ENCODE assay signal across 12 mouse cellular contexts in genomic region chr5:147305856-147306637, GRCm38 (mm10). TPM values are rescaled to one million over a fixed set of nuclear protein-coding genes. Genes with fewer than 3 reads are reported as not detected.
DNase-seq lines count a peak whose midpoint lies in the region; ATAC-seq and TF ChIP-seq lines count a peak whose summit lies in the region.
"Had no signal": no experiment of that assay in that cellular context is flagged by ENCODE, and none has a peak within 500 bp of the region (broad histone marks: within the 10 kb centered on the region; RNA-seq: fewer than 3 reads in every experiment).

No protein-coding gene starts in this region.

- no peak overlapping the region for H3K9ac ChIP-seq in liver, embryonic 11.5 days (ENCODE audit: low read depth, low read length)
- no peak overlapping the region for H3K9ac ChIP-seq in embryonic facial prominence, embryonic 12.5 days
- peak overlapping the region; percentile 94 for H3K9ac ChIP-seq in intestine, postnatal 0 days (ENCODE audit: low read depth, low read length)
- H3K9ac ChIP-seq in neural tube, embryonic 14.5 days (replicated peaks; ENCODE audit: low read depth, low read length): no peak overlapping the region

- no peaks in the 10 kb centered on the region for H3K36me3 ChIP-seq in liver, embryonic 11.5 days (ENCODE audit: control insufficient read depth, insufficient read depth, low read length)
- no peaks in the 10 kb centered on the region for H3K36me3 ChIP-seq in embryonic facial prominence, embryonic 12.5 days
- H3K36me3 ChIP-seq in intestine, postnatal 0 days (ENCODE audit: control insufficient read depth, insufficient read depth): peaks cover 7% of the 10 kb centered on the region; the same call in 1 of the 2 replicates
- H3K36me3 ChIP-seq in neural tube, embryonic 14.5 days (ENCODE audit: control insufficient read depth, insufficient read depth, low read length): no peaks in the 10 kb centered on the region

- no peaks in the 10 kb centered on the region for H3K9me3 ChIP-seq in liver, embryonic 11.5 days (ENCODE audit: control insufficient read depth, low read length)
- no peaks in the 10 kb centered on the region for H3K9me3 ChIP-seq in embryonic facial prominence, embryonic 12.5 days
- no peaks in the 10 kb centered on the region for H3K9me3 ChIP-seq in intestine, postnatal 0 days (ENCODE audit: control insufficient read depth)
- H3K9me3 ChIP-seq in neural tube, embryonic 14.5 days (ENCODE audit: control insufficient read depth, low read length): no peaks in the 10 kb centered on the region

- H3K4me2 ChIP-seq in liver, embryonic 11.5 days: peak overlapping the region; percentile 11; the same call in 1 of the 2 replicates
- peak overlapping the region; percentile 17; the same call in 1 of the 2 replicates for H3K4me2 ChIP-seq in embryonic facial prominence, embryonic 12.5 days (replicated peaks)
- H3K4me2 ChIP-seq in intestine, postnatal 0 days (replicated peaks; ENCODE audit: low read depth): peak overlapping the region; percentile 69
- H3K4me2 ChIP-seq in neural tube, embryonic 14.5 days (ENCODE audit: low read depth, low read length): no peak overlapping the region

- no peak for ATAC-seq in liver, embryonic 11.5 days (replicated peaks; ENCODE audit: low FRiP score)
- no peak for ATAC-seq in embryonic facial prominence, embryonic 12.5 days (ENCODE audit: insufficient number of reproducible peaks, insufficient read depth, low FRiP score, low TSS enrichment)
- no peak for ATAC-seq in intestine, postnatal 0 days
- no peak for ATAC-seq in neural tube, embryonic 14.5 days (ENCODE audit: low read depth)
- ATAC-seq in cerebellum, adult (ENCODE audit: insufficient number of reproducible peaks, low FRiP score, low TSS enrichment): no peak
- ATAC-seq in erythroid progenitor cell, adult 5-6 weeks (replicated peaks; ENCODE audit: low FRiP score, poor library complexity, severe bottlenecking): no peak
- ATAC-seq: forebrain, embryonic 16.5 days had no signal

- no peak overlapping the region for H3K27ac ChIP-seq in liver, embryonic 11.5 days (ENCODE audit: low read depth, low read length)
- H3K27ac ChIP-seq in embryonic facial prominence, embryonic 12.5 days: no peak overlapping the region
- H3K27ac ChIP-seq in intestine, postnatal 0 days (ENCODE audit: low read depth, low read length): peak overlapping the region; percentile 90
- H3K27ac ChIP-seq in neural tube, embryonic 14.5 days (ENCODE audit: low read depth, low read length): no peak overlapping the region
- no peak overlapping the region for H3K27ac ChIP-seq in gastrocnemius, adult 2 months

- DNase-seq in liver, embryonic 11.5 days (ENCODE audit: low spot score): peak; percentile 40
- DNase-seq in liver: no peak
- no peak for DNase-seq in gastrocnemius, adult 2 months
- DNase-seq: kidney, postnatal 14 days; retina, postnatal 1 day; thymus, postnatal 36 days had no signal

- under 1% methylated on average over 58 of the region's 58 CpGs for WGBS in liver, embryonic 11.5 days
- WGBS in embryonic facial prominence, embryonic 12.5 days: under 1% methylated on average over 58 of the region's 58 CpGs
- under 1% methylated on average over 56 of the region's 58 CpGs for WGBS in intestine, postnatal 0 days
- under 1% methylated on average over 45 of the region's 58 CpGs for WGBS in neural tube, embryonic 14.5 days

- peaks cover 100% of the 10 kb centered on the region for H3K27me3 ChIP-seq in liver, embryonic 11.5 days (replicated peaks; ENCODE audit: control insufficient read depth, insufficient read depth, low read length)
- peaks cover 99% of the 10 kb centered on the region for H3K27me3 ChIP-seq in embryonic facial prominence, embryonic 12.5 days
- H3K27me3 ChIP-seq in intestine, postnatal 0 days (replicated peaks; ENCODE audit: control insufficient read depth, insufficient read depth, low read length): peaks cover 17% of the 10 kb centered on the region; the same call in 1 of the 2 replicates
- H3K27me3 ChIP-seq in neural tube, embryonic 14.5 days (ENCODE audit: control insufficient read depth, insufficient read depth, low read length): peaks cover 94% of the 10 kb centered on the region

- H3K4me3 ChIP-seq in liver, embryonic 11.5 days (ENCODE audit: low read depth, low read length): 0 out of 2 replicates have a peak overlapping the region, but pooled peaks have one; percentile 11
- H3K4me3 ChIP-seq in embryonic facial prominence, embryonic 12.5 days: peak overlapping the region; percentile 16; the same call in 1 of the 2 replicates
- peak overlapping the region; percentile 74 for H3K4me3 ChIP-seq in intestine, postnatal 0 days (ENCODE audit: low read depth, low read length)
- H3K4me3 ChIP-seq in neural tube, embryonic 14.5 days (ENCODE audit: low read depth, low read length): 0 out of 2 replicates have a peak overlapping the region, but pooled peaks have one; percentile 1
- no peak overlapping the region for H3K4me3 ChIP-seq in gastrocnemius, adult 2 months

- no peak for TF ChIP-seq CTCF in intestine, postnatal 0 days (IDR thresholded peaks at IDR 0.05; ENCODE audit: low read depth)
- no peak for TF ChIP-seq CTCF in gastrocnemius, adult 2 months (IDR thresholded peaks at IDR 0.05)

- intact Hi-C loops in gastrocnemius, adult 2 months (cut with DNase I): no loop called here

- no peaks in the 10 kb centered on the region; the same call in none of the 2 replicates for H3K4me1 ChIP-seq in liver, embryonic 11.5 days (replicated peaks; ENCODE audit: control insufficient read depth, insufficient read depth, low read length)
- H3K4me1 ChIP-seq in embryonic facial prominence, embryonic 12.5 days: peaks cover 5% of the 10 kb centered on the region; the same call in 1 of the 2 replicates
- no peaks in the 10 kb centered on the region for H3K4me1 ChIP-seq in intestine, postnatal 0 days (replicated peaks; ENCODE audit: control insufficient read depth, insufficient read depth, low read length)
- peaks cover 4% of the 10 kb centered on the region; the same call in 1 of the 2 replicates for H3K4me1 ChIP-seq in neural tube, embryonic 14.5 days (ENCODE audit: control insufficient read depth, insufficient read depth, low read length)

RNA-seq across cellular contexts. Expression of gene Cdx2, which starts 1.0 kb away (rescaled TPM):
- 0.14 TPM in 1 of 2 replicates, not detected in the other for polyA plus RNA-seq in liver, embryonic 11.5 days (2014; fragmentation: Nextera tagmentation; extraction: Ambion mirVana)
- not detected in 2 replicates for polyA plus RNA-seq in embryonic facial prominence, embryonic 12.5 days (2016; fragmentation: Nextera tagmentation; extraction: Ambion mirVana)
- polyA plus RNA-seq in intestine, postnatal 0 days (2015; fragmentation: Nextera tagmentation; extraction: Ambion mirVana): 35.0 and 38.9 TPM in 2 replicates
- polyA plus RNA-seq in neural tube, embryonic 14.5 days (2014; fragmentation: Nextera tagmentation; extraction: Ambion mirVana): not detected in 2 replicates
- not detected in 2 replicates for total RNA-seq in erythroid progenitor cell, adult 5-6 weeks (2015; ENCODE audit: low replicate concordance)
- total RNA-seq in erythroid progenitor cell, adult 5-6 weeks (2017; ENCODE audit: low replicate concordance): not detected in 2 replicates
- not detected for total RNA-seq in gastrocnemius, adult 2 months (2021)
- polyA plus RNA-seq: forebrain, embryonic 16.5 days had no signal

RNA-seq across cellular contexts. Expression of gene Urad, which starts 16.2 kb away (rescaled TPM):
- polyA plus RNA-seq in liver, embryonic 11.5 days (2014; fragmentation: Nextera tagmentation; extraction: Ambion mirVana): 0.49 and 0.53 TPM in 2 replicates
- polyA plus RNA-seq in embryonic facial prominence, embryonic 12.5 days (2016; fragmentation: Nextera tagmentation; extraction: Ambion mirVana): not detected in 2 replicates
- polyA plus RNA-seq in intestine, postnatal 0 days (2015; fragmentation: Nextera tagmentation; extraction: Ambion mirVana): 0.95 and 1.1 TPM in 2 replicates
- not detected in 2 replicates for polyA plus RNA-seq in neural tube, embryonic 14.5 days (2014; fragmentation: Nextera tagmentation; extraction: Ambion mirVana)
- not detected in 2 replicates for total RNA-seq in erythroid progenitor cell, adult 5-6 weeks (2015; ENCODE audit: low replicate concordance)
- total RNA-seq in erythroid progenitor cell, adult 5-6 weeks (2017; ENCODE audit: low replicate concordance): not detected in 2 replicates
- not detected for total RNA-seq in gastrocnemius, adult 2 months (2021)
- polyA plus RNA-seq: forebrain, embryonic 16.5 days had no signal

RNA-seq across cellular contexts. Expression of gene Pdx1, which starts 36.3 kb away (rescaled TPM):
- 0.47 and 0.94 TPM in 2 replicates for polyA plus RNA-seq in liver, embryonic 11.5 days (2014; fragmentation: Nextera tagmentation; extraction: Ambion mirVana)
- polyA plus RNA-seq in embryonic facial prominence, embryonic 12.5 days (2016; fragmentation: Nextera tagmentation; extraction: Ambion mirVana): not detected in 2 replicates
- 6.7 and 9.2 TPM in 2 replicates for polyA plus RNA-seq in intestine, postnatal 0 days (2015; fragmentation: Nextera tagmentation; extraction: Ambion mirVana)
- not detected in 2 replicates for polyA plus RNA-seq in neural tube, embryonic 14.5 days (2014; fragmentation: Nextera tagmentation; extraction: Ambion mirVana)
- total RNA-seq in erythroid progenitor cell, adult 5-6 weeks (2015; ENCODE audit: low replicate concordance): not detected in 2 replicates
- not detected in 2 replicates for total RNA-seq in erythroid progenitor cell, adult 5-6 weeks (2017; ENCODE audit: low replicate concordance)
- not detected for total RNA-seq in gastrocnemius, adult 2 months (2021)
- polyA plus RNA-seq: forebrain, embryonic 16.5 days had no signal

Comparison
In these comparisons a context has a peak if more than half of its experiments do, and no peak if none do; other contexts are left out.
1. RNA of gene Cdx2, which starts 1.0 kb away (polyA plus RNA-seq): 35.0 to 38.9 TPM in intestine, postnatal 0 days; 0.14 TPM in liver, embryonic 11.5 days, not detected in embryonic facial prominence, embryonic 12.5 days and not detected in neural tube, embryonic 14.5 days; every median in the first group is over 10 times any median in the second.